Mouse (Mus musculus): ENCODE data around the gene Obox6. TPM values are rescaled to one million over a fixed set of nuclear protein-coding genes. Genes with fewer than 3 reads are reported as not detected.

The Obox6 gene
- total RNA-seq (2021), result not detected
- long read RNA-seq, experiment 1, result 0 reads
- long read RNA-seq, experiment 2, result 0 reads

DNA sequence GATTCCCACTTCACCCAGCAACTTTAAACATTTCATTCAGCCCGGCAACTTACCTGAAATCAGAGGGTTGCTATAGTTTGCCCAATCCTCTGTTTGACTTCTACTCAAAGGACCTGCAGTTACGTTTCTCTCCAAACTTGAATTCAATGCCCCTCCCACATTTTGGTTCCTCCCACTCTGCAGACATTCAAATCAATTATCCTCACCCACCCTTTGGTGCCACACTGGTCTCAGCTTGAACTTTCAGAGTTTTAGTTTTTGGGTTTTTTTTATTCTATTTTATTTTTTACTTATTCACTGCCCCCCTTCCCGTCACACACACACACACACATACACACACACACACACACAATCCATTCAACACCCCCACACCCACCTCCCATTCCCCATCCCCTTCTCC lies at the start of gene Obox6:
Gene Obox6, minus strand, starts transcription at position 101 of the 400 bp plus-strand sequence.
- DNase-seq (ENCODE audit: low spot score in 2 of 2), result no peak

DNA sequence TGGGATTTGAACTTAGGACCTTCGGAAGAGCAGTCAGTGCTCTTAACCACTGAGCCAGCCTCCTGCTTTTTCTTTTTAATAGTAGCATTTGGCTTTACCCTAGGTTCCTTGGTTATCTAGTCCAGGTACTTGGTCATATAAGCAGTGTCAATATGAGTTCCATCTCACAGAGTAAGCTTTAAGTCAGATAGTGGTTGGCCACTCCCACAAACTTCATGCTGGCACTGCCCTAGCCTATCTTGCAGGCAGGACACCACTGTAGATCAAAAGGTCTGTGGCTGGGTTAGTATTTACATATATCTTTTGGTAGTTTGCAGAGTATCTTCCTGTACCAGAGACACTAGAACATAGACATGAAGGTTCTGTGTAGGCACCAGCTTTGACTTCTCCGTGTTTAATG lies 44.6 kb upstream of the Obox6 start:
- no peak for DNase-seq (ENCODE audit: low spot score in 2 of 2)

DNA sequence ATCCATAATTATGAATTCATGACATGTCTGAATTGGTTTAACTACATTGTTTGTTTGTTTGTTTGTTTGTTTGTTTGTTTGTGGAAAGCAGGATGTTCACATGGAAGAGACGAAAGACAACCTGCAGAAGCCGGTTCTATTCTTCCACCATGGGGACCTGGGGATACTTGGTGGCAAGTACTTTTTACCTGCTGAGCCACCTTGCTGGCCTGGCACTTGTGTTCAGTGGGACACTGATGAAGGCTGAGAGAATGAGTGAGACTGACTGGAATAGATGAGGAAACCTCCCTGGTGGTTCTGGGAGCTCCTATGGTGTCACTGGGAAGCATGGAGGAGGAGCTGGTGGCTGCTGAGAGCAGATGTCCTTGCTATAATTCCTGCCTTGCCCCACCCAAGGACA lies 42.8 kb upstream of the Obox6 start, which contains the start of gene Crxos:
Gene Crxos, plus strand, starts transcription at position 301 of the 400 bp plus-strand sequence.
- DNase-seq (ENCODE audit: low spot score in 2 of 2), result no peak

DNA sequence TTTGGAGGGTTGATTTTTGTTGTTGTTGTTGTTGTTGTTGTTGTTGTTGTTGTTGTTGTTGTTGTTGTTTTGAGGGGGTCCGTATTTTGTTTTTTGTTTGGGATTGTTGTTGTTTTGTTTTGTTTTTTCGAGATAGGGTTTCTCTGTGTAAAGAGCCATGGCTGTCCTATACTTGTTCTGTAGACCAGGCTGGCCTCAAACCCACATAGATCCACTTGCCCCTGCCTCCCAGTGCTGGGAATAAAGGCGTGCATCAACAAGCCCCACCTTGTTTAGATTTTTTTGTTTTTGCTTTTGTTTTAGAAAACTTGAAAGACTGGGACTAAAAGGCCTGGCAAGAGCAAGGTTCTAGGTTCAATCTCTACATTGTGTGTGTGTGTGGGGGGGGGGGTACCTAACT lies 42.4 kb upstream of the Obox6 start:
- DNase-seq (ENCODE audit: low spot score in 2 of 2), result no peak

DNA sequence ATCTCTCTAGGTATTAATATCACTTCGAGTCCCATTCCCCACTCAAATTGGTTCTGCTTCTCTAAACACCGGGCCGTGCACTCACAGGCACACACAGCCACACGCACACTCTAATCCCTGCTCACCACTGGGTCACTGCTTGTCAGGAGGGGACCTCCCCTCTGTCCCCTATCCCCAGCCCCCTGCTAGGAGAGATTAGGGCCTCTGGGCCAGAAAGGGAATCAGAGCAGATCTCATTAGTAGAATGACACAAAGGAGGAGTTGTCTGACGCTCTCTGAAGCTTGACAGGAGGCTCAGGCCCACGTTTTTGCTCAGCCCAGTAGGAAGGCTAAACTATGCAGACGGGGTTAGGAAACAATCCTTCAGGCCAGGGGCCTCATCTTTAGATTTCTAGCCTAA lies 41.9 kb upstream of the Obox6 start:
- DNase-seq (ENCODE audit: low spot score in 2 of 2), result no peak

DNA sequence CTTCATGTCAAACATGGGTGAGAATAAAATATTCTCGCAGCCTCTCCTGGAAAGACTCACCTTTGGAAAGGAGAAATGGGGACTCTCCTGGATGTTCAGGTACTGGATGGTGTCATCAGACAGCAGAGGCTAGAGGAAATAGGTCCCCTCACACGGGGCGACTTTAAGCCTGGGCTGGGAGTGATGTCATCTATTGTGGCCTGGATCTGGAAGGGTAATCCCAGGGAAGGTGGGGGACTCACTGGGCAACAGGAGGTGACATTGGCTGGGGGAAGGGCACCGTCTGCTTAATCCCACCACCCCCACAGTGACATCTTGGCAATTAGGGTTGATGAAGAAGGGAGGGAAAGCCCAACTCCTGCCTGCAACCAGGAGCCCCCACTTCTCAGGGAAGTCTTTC lies 40.3 kb upstream of the Obox6 start, which contains the start of gene Crx:
Gene Crx, minus strand, starts transcription at position 213 of the 400 bp plus-strand sequence.
- DNase-seq (ENCODE audit: low spot score in 2 of 2), result no peak

DNA sequence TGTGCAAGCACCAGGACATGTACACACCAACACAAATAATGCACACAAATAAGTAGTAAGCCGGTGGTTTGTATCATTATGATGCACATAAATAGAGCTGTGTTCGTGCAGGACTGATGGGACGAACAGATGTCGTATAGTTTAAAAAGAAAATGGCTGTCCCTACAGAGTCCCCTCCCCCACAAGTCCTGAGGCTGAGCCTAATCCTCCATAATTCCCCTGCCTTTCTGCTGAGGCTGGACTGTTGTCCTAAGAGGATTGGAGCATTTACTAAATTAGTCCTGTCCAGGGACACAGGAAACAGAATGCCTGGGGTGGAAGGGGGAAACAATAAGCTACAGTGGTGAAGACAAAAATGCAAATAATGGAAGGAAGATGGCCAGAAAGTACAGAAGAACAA lies 24.6 kb upstream of the Obox6 start:
- DNase-seq (ENCODE audit: low spot score in 2 of 2), result no peak

DNA sequence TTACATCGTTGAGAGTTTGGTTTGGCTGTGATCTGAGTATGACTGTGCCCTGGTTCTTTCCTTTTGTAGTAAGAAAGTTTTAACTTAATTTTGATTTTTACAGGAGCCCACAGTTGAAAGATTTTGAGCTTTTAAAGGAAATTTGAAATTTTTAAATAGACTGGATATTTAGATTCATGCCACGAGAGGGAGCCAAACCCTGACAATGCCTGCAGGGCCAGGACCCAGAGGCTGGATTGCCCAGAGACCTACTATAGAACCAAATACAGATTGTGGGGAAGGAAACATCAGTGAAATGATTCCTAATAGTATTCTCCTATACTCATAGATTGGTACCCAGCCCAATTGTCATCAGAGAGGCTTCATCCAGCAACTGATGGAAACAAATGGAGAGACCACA lies 20.2 kb upstream of the Obox6 start:
- no peak for DNase-seq (ENCODE audit: low spot score in 2 of 2)

Other genes with a start within 250 kb of the Obox6 start
- gene Obox3, start 199.8 kb downstream of the Obox6 start, total RNA-seq (2021), result not detected
- not detected for gene Obox5, start 89.5 kb downstream of the Obox6 start, total RNA-seq (2021)
- gene Crx, start 40.3 kb upstream of the Obox6 start, total RNA-seq (2021), result not detected
- under 1 TPM in 1 of 2 experiments, not detected in 1; 0.16 TPM for gene Crxos, start 42.9 kb upstream of the Obox6 start, total RNA-seq (2021)
- gene Selenow, start 82.7 kb upstream of the Obox6 start, total RNA-seq (2021), result 1,000 to 10,000 TPM; 1,721 to 1,761 TPM
- 100 to 1,000 TPM; 109 to 115 TPM for gene Nop53, start 106.4 kb upstream of the Obox6 start, total RNA-seq (2021)
- gene Ehd2, start 127.9 kb upstream of the Obox6 start, total RNA-seq (2021), result 1 to 10 TPM; 7.0 to 9.3 TPM
- 10 to 100 TPM; 18.7 to 19.4 TPM for gene Bicra, start 208.2 kb upstream of the Obox6 start, total RNA-seq (2021)
- gene Zfp541, start 222.1 kb upstream of the Obox6 start, total RNA-seq (2021), result under 1 TPM; 0.46 to 0.50 TPM